Mouse (Mus musculus) megakaryocyte, embryonic 14.5 days (primary cell): ENCODE data around the gene Rgs8.

Experiments used
- FLI1 ChIP-seq: IDR thresholded peaks from 2 replicates; pipeline ENCODE4 v1.6.1; 2012; ENCODE audit warnings: low read length, inconsistent platforms, mixed read lengths
- GATA1 ChIP-seq: IDR thresholded peaks from 3 replicates; pipeline ENCODE4 v1.6.1; 2012; ENCODE audit warnings: mixed read lengths, low read length, inconsistent platforms, borderline replicate concordance

DNA sequence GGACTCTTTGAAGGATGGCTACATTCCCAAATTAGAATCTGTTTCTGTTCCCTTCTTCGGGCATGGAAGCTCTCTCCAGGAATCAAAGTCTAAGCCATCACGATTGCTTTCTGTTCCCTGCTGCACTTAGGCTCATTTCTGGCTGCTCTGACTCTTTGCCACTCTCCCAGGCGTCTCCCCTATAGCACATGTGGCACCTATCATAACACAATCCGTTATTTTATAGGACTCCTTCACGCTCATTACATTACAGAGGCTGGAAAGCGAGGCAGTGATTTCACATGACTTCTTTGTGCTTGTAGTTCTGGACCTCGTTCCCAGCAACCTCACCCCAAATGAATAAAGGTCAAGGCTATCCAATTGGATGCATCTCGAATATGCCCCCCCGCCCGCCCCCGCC is 30.4 kb downstream of the Rgs8 start:
- no peak for TF ChIP-seq FLI1
- TF ChIP-seq GATA1, result no peak
